Mouse (Mus musculus): ENCODE results near the gene Psmg3.

Psmg3 gene

GRCm38 (mm10) chr5:139826357-139827055 is at the start of gene Psmg3, which contains the start of gene Gm26938:
Gene Psmg3, minus strand, starts transcription at chr5:139826885.
Gene Gm26938, minus strand, starts transcription at chr5:139826407.
- DNase-seq (ENCODE audit: low spot score in 2 of 2), result peak; percentile 58 to 92

DNA sequence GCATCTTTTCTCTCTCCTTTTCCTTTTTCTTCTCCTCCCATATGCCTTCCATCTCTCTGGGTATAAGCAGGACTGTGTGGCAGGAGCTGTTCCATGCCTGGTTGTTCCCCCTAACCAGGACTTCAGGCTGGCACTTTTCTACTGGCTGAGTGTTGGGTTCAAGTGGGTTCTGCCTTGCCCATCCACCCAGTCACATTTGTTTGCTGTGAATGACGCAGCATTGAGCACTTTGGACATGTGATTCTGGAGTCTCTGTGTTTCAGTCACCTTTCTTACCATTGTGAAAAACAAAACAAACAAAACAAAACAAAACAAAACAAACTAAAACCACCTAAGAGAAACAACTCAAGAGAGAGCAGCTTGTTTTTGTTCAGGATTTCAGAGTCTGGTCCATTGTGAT is 44.8 kb upstream of the Psmg3 start:
- DNase-seq (ENCODE audit: low spot score in 2 of 2), result no peak

DNA sequence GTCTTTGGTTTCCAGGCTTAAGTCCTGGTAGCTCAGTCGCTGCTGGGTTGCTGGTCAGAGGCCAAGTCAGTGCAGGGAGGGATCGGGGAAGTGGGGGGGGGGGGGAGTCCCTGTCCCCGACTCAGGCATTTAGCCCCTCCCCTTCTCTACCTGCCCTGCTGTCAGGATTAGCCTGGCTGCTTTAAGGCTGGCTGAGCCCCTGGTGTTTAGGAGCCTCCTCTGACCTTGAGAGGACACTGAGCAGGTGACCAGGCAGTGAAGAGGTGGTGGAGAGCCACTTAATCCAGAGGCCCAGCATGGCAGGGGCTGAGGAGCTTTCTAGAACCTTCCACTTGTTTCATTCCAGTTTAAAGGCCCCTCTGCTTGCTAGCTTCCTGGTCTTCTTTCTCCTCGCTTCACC is 44.2 kb upstream of the Psmg3 start:
- no peak for DNase-seq (ENCODE audit: low spot score in 2 of 2)

DNA sequence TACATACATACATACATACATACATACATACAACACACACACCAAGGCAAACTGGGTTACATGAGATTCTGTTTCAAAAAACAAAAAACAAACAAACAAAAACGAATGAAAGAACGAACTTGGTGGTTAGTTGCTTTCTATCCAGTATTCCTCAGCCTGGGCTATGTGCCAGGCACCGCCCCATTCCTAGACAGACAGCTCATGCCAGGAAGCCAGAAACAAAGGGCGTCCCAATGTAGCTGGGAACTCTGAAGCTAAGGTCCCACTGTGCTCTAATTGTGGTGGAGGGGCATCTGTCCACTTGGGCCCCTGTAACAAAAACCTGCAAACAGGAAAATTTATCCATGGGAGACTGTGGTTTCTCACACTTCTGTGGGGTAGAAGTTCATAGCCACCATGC is 36.1 kb upstream of the Psmg3 start:
- DNase-seq (ENCODE audit: low spot score in 2 of 2), result peak in 1 of 2 experiments; percentile 15

- no peak for DNase-seq (ENCODE audit: low spot score in 2 of 2)
Observed at GRCm38 (mm10) chr5:139860328-139861104, 33.8 kb upstream of the Psmg3 start.

GRCm38 (mm10) chr5:139849626-139850320 is 23.1 kb upstream of the Psmg3 start:
- DNase-seq (ENCODE audit: low spot score in 2 of 2), result no peak

DNA sequence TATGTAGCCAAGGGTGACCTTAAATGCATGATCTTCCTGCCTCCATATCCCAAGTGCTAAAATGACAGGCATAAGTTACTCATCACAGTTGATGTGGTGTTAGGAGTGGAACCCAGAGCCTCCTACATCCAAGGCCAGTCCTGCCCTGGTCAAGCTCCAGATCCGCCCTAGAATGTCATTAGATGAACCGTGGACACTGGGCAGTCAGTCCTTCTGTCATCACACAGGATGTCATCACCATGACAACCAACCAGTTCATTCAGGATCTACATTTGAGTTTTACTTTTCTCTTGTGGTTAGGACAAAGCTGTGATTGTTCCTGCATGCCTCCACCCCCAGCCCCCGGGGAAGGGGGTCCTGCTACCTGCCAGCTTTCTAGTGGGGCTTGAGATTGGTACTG is 12.5 kb upstream of the Psmg3 start:
- no peak for DNase-seq (ENCODE audit: low spot score in 2 of 2)

DNA sequence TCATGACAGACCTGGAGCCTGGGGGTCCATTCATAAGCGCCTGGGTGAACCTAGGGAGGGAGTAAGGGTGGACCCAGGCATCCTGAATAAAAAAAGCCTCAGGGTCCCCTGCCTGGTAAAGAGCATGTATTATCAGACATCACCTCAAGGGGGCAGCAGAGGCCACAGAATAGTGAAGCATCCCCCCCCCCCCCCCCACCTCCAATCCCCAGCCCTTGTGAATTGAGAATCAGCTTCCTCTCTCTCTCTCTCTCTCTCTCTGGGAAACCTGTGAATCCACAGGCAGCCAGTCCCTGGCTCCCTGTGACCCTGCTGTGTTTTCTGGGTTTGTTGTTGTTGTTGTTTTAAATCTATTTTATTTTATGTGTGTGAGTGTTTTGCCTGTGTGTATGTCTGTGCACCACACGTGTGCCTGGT is 11.8 kb upstream of the Psmg3 start:
- DNase-seq (ENCODE audit: low spot score in 2 of 2), result peak in 1 of 2 experiments; percentile 54

- DNase-seq (ENCODE audit: low spot score in 2 of 2), result no peak
Observed at GRCm38 (mm10) chr5:139835706-139836105, 9.0 kb upstream of the Psmg3 start.

- DNase-seq (ENCODE audit: low spot score in 2 of 2), result no peak
Observed at GRCm38 (mm10) chr5:139832125-139832524, 5.4 kb upstream of the Psmg3 start.

- DNase-seq (ENCODE audit: low spot score in 2 of 2), result no peak
Observed at GRCm38 (mm10) chr5:139830734-139831133, 4.0 kb upstream of the Psmg3 start.

DNA sequence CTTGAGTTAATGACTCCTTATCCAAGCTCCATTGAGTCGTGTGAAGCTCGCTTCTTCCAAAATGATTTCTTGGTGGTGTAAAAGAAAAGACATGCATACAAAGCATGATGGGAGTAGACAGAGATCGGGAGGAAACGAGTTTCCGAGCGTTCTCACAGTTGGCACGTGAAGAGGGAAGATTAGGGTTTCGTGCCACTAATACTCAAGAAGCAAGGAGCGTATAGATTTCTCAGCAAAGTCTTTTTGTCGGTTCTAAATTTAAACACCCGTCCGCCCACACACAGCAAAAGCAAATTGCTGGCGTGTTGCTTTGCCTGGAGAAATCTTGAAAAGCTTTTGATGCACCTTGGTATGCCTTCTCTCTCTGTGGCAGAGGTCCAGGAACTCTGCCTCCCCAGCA is 2.7 kb upstream of the Psmg3 start:
- peak; percentile 55 to 65 for DNase-seq (ENCODE audit: low spot score in 2 of 2)

- DNase-seq (ENCODE audit: low spot score in 2 of 2), result no peak
Observed at GRCm38 (mm10) chr5:139827593-139827992, 908 bp upstream of the Psmg3 start.

DNA sequence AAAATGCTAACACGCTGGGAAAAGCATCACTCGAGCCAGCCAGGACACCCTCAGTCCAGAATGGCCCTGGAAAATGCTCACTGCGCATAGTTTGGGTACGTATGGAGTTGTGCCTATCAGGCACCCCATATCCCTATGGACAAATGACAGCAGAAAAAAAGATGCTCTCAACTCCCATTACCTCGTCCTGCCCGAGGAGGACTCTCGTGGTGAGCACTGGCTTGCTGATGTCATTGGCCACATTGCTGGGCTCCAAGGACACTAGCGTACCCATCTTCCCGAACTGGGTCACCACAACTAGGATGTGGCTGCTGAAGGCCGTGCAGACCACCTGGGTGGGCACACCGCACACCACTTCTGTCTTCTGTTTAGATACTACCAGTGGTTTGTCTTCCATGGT is 738 bp downstream of the Psmg3 start:
- DNase-seq (ENCODE audit: low spot score in 2 of 2), result no peak

DNA sequence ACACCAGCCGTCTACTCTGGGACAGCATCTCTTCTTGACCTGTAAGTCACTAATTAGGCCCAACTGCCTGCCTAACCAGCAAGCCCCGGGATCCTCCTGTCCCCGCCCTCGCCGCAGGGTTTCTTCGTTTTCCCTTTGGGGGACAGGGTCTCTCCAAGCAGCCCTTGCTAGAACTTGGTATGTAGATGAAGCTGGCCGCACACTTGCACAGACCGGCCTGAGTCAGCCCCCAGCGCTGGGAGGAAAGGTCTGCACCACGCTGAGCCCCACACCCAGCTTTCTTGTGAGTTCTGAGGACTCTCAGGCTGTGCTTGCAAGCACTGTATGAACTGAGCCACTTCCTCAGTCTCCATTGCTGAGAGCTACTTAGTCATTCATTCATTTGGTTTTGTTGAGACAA is 2.2 kb downstream of the Psmg3 start:
- no peak for DNase-seq (ENCODE audit: low spot score in 2 of 2)

- DNase-seq (ENCODE audit: low spot score in 2 of 2), result no peak
Observed at GRCm38 (mm10) chr5:139821466-139822459, 4.9 kb downstream of the Psmg3 start.

GRCm38 (mm10) chr5:139819538-139820181 is 7.0 kb downstream of the Psmg3 start, which contains the start of gene Tmem184a:
Gene Tmem184a, minus strand, starts transcription at chr5:139819917.
- no peak for DNase-seq (ENCODE audit: low spot score in 2 of 2)

GRCm38 (mm10) chr5:139818801-139819200 is 7.9 kb downstream of the Psmg3 start:
- peak in 1 of 2 experiments; percentile 53 for DNase-seq (ENCODE audit: low spot score in 2 of 2)

- no peak for DNase-seq (ENCODE audit: low spot score in 2 of 2)
Observed at GRCm38 (mm10) chr5:139818056-139818455, 8.6 kb downstream of the Psmg3 start.

DNA sequence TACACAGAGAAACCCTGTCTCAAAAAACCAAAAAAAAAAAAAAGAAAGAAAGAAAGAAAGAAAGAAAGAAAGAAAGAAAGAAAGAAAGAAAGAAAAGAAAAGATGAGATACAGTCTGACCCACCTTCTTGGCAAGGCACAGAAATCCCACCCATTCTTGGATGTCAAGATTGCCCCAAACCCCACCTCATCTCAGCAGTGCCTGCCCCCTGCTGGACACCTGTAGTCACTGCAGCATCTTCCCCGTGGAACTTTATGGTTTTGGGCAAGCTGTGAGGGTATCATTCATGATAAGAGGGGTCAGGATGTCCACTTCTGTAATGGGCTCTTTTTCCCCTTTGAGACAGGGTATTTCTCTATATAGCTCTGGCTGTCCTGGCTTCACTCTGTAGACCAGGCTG is 9.4 kb downstream of the Psmg3 start:
- no peak for DNase-seq (ENCODE audit: low spot score in 2 of 2)

DNA sequence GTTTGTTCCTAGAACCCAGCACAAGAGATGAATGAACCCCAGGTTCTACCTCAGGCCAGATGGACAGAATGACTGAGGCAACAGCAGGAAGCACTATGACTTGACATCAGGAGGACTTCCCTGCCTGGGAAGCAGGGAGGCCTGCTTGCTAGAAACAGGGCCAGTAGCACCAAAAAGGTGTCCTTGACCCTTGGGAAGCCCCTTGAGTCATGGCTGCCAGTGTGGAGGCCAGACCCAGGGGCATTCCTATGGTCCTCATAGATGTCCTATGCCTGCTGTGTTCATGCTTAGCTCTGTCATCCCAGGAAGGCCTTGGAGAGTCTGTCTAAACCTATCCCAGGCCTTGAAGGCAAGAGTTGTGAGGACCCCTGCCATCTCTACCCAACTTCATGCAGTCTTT is 10.2 kb downstream of the Psmg3 start:
- no peak for DNase-seq (ENCODE audit: low spot score in 2 of 2)
